Mouse (Mus musculus) ES-Bruce4 (cell line): Measurements from ENCODE around the gene Washc1.

ENCODE experiments used
- CTCF ChIP-seq: IDR thresholded peaks from one replicate; pipeline ENCODE4 v1.8.1; 2011; ENCODE audit warnings: low read depth, low read length
- EP300 ChIP-seq: IDR thresholded peaks from 2 replicates; pipeline ENCODE4 v1.6.1; 2011; ENCODE audit warnings: low read depth, low read length; ENCODE audit not compliant: insufficient read depth
- POLR2A ChIP-seq: IDR thresholded peaks from one replicate; pipeline ENCODE4 v1.8.1; 2011; ENCODE audit warnings: low read length; ENCODE audit not compliant: insufficient read depth

- no peak for TF ChIP-seq CTCF
- TF ChIP-seq EP300 = no peak
- TF ChIP-seq POLR2A = no peak
These were observed 26.3 kb upstream of the Washc1 start for GRCm38 (mm10) chr17:66085038-66085437.
